Comparison of ENCODE assay signal across 8 mouse cellular contexts in the genomic region with DNA sequence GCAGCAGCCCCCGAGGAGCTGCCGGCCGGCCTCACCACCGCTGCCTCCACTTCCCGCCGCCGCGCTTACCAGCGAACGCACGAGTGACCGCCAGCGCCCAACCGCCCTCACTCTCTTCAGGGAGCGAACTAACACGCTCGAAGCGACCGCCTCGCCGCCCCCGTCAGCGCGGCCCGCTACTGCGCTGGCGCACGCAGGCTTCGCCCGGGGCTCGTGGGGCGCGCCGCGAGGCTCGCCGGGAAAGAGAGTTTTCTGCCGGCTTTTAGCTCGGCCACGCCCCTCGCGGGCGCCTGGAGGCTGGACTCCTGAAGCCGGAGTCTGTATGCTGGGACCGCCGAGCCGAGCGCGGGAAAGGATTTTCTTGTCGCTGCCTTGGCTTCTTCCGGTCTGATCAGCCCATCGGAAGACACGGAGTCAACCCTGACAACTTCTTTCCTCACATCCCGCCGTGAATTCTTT. TPM values are rescaled to one million over a fixed set of nuclear protein-coding genes. Genes with fewer than 3 reads are reported as not detected.
DNase-seq lines count a peak whose midpoint lies in the region; ATAC-seq lines count a peak whose summit lies in the region.

A gene (minus strand): TSS at position 183 of the 459 bp plus-strand sequence.

- ATAC-seq in megakaryocyte progenitor cell, adult 5-6 weeks (replicated peaks; ENCODE audit: poor library complexity), result peak; percentile 87

- peak; percentile 87 for DNase-seq in adipocyte (ENCODE audit: low spot score)
- DNase-seq in embryo, embryonic 10 days (ENCODE audit: low spot score), result peak; percentile 93
- DNase-seq in gastrocnemius, postnatal 10 days, result peak; percentile 92
- peak; percentile 96 for DNase-seq in induced T-regulatory cell, adult 2 months (ENCODE audit: low read depth)
- peak; percentile 84 to 93 for DNase-seq in left cerebral cortex, adult 9 months (ENCODE audit: low spot score in 2 of 2)
- DNase-seq in right cerebral cortex, postnatal 14 days, result peak; percentile 94
- DNase-seq in urinary bladder, postnatal 36 days (ENCODE audit: low spot score in 2 of 2), result peak; percentile 89 to 94

RNA-seq across cellular contexts. Expression of the gene that starts here (rescaled TPM):
- 1 to 10 TPM; 5.5 to 6.8 TPM for total RNA-seq in gastrocnemius, postnatal 10 days (2021)
- total RNA-seq in megakaryocyte progenitor cell, adult 5-6 weeks (2015), result 104 and 105 TPM in 2 replicates
- 69.6 and 78.2 TPM in 2 replicates for total RNA-seq in megakaryocyte progenitor cell, adult 5-6 weeks (2017)

Comparison
In these comparisons a context has a peak if more than half of its experiments do, and no peak if none do; other contexts are left out.
1. Peak in every context shown above with its lines: DNase-seq and ATAC-seq.
2. RNA of the gene that starts here (total RNA-seq): 69.6 to 105 TPM in megakaryocyte progenitor cell, adult 5-6 weeks; 5.5 to 6.8 TPM in gastrocnemius, postnatal 10 days; every median in the first group is over 4 times any median in the second.